Mouse (Mus musculus) spleen, postnatal 36 days (tissue): ENCODE measurements around the gene Amn1.

ENCODE experiments used
- DNase-seq, 2 experiments: peaks; one replicate each; pipeline ENCODE4 v3.0.0; 2022; ENCODE audit warnings: low spot score in 2 of 2, mixed read lengths in 1 of 2

The Amn1 gene

DNA sequence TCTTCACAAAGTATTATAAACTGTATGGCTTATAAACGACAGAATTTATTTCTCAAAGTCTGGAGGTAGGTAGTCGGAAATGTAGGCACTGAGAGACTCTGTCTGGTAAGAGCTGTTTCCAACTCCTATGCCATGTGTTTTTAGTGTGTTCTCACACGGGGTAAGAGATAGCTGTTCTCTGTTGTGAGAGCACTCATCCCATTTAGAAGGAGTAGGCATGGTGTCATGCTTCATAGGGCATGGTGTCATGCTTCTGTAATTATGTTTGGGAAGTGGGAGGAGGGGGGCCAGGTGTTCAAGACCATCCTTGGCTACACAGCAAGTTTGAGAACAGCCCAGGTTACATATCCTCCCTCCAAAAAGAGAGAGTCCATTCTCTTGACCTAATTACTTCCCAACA is 80.9 kb downstream of the Amn1 start:
- DNase-seq: no peak
